Mouse (Mus musculus) left cerebral cortex, adult 6 months (tissue): ENCODE results near the gene Alg3. TPM values are rescaled to one million over a fixed set of nuclear protein-coding genes. Genes with fewer than 3 reads are reported as not detected.

Experiments used
- long read RNA-seq, 2 experiments: library from polyadenylated mRNA; unstranded; transcript quantifications; one replicate each; pipeline ENCODE4 v2.0.0; 2019 to 2020
- polyA plus RNA-seq: library from polyadenylated mRNA; unstranded; fragments of <200 nt; fragmentation: Nextera tagmentation; gene quantifications from 2 replicates; pipeline ENCODE4 v1.2.3, GENCODE M21; 2021

Gene Alg3
- polyA plus RNA-seq = 12.1 and 13.1 TPM in 2 replicates
- long read RNA-seq, experiment 1, transcript Alg3-201 (9 exons, 1,451 nt) = major isoform, 16 of 21 reads
- long read RNA-seq, experiment 1, partial matches to known transcripts = 3 of 21 reads
- long read RNA-seq, experiment 1, other reads (novel, unspliced or antisense) = 2 of 21 reads
- long read RNA-seq, experiment 2, partial matches to known transcripts = 5 of 7 reads
- long read RNA-seq, experiment 2, other reads (novel, unspliced or antisense) = 1 of 7 reads

DNA sequence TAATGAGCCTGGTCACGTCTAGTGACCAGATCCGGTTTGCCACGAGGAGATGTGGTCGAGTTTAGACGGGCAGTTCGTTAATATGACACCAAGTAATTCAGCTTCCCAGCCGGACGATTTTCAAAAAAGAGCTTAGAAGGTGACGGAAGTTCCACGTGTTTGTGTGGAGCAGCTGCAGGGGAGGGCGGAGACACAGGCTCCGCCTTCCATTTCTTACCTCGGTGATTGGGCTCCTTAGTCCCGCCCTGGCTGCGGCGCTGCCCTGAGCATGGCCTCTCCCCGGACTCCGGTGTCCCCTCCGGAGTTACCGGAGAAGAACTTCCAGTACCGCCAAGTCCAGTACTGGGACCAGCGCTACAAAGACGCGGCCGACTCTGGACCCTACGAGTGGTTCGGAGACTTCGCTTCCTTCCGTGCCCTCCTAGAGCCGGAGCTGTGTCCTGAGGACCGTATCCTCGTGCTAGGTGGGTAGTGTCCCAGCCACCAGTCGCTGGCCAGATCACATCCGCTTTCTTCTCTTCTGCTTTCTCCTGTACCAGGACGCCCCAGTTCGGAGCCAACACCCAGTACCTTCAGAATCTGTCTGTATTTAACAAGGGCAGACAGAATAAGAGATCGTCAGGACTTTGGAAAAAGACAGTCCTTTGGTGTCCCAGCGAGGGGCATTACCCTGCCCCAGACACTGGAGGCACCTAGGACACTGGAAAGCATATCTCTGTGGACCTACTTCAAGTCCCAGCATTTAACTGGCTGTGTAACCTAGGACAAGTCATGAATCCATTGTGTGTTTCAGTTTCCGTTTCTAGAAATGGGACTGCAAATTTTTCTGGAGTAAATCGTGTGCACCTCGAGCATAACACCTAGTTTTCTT, at the start of gene Alg3, which contains the start of the genes Eef1akmt4 and Gm49333:
Alg3 (minus strand) TSS at position 379 of the 871 bp plus-strand sequence.
Eef1akmt4 (plus strand) TSS at position 237 of the 871 bp plus-strand sequence.
Gm49333 (plus strand) TSS at position 254 of the 871 bp plus-strand sequence.

DNA sequence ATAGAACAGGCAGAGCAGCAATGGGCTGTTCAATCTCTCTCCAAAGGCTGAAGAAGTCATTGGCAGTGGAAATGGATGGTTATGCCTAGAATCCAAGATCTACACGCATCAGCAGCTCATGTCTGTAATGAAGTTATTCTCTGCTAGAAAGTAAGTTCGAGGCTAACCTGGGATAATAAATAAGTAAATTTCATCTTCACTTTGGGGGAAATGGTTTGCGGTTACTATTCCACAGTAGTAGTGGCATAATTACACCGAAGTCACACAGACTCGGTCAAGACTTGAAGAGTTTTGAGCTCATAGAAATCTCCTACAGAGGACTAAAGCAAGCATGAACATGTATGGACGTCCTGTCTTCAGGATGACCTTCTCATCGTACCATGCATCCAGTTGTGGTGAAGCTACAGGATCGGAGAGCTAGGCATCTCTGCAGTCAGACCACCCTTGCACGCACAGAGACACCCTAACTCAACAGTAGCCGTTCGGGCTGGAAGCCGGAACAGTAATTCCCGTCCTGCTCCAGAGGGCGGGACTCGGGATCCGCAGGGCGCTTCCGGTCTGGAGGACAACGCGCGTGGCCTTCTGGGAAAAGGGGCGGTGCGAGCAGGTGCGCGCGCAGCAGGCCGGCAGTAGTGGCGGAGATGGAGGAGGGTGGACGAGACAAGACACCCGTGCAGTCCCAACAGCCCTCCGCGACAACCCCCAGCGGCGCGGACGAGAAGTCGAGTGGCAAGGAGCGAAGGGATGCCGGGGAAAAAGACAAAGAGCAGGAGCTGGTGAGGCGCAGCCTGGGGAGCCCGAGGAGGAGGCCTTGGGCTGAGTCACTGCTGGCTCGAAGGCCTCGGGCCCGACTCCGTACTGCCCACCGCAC, 39.8 kb upstream of the Alg3 start, which contains the start of gene Psmd2:
Psmd2 (plus strand) TSS at position 577 of the 871 bp plus-strand sequence.

DNA sequence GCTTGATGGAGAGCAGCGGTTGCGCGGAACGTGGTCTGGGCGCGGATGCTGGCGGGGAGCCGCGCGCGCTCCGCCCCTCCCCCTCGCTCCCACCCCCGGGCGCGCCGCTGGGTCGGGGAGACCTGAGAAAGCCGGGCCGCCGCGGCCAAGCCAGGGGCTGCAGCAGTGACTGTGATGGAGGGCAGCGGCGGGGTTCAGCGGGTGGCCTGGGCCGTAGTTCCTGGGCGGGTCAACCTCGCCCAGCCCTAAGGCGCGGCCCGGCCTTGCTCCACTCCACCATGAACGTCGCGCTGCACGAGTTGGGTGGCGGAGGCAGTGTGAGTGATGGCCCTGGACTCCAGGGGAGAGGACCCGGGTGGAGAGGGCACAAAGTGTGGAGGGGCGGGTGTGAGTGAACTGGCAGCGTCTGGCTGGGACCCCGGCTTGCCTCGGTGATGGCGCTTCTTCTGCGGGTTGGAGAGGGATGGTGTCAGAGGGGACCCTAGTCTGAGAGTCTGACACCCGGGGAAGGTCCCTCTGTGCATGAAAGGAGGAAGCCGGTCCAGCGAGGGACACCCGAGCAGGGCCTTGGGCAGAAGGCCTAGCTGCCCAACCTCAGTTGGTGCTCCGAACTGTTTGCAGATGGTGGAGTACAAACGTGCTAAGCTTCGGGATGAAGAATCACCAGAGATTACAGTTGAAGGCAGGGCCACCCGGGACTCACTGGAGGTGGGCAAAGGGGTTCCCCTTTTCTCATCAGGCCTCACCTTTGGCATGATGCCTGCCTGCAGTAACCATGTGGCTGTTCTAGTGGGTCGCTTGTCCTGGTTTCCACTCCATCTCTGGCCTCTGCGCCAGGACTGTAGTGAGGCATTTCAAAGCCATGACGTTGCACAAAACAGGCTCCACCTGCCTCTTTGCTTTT, 18.4 kb upstream of the Alg3 start, which contains the start of gene Ece2:
Ece2 (plus strand) TSS at position 98 of the 904 bp plus-strand sequence.

DNA sequence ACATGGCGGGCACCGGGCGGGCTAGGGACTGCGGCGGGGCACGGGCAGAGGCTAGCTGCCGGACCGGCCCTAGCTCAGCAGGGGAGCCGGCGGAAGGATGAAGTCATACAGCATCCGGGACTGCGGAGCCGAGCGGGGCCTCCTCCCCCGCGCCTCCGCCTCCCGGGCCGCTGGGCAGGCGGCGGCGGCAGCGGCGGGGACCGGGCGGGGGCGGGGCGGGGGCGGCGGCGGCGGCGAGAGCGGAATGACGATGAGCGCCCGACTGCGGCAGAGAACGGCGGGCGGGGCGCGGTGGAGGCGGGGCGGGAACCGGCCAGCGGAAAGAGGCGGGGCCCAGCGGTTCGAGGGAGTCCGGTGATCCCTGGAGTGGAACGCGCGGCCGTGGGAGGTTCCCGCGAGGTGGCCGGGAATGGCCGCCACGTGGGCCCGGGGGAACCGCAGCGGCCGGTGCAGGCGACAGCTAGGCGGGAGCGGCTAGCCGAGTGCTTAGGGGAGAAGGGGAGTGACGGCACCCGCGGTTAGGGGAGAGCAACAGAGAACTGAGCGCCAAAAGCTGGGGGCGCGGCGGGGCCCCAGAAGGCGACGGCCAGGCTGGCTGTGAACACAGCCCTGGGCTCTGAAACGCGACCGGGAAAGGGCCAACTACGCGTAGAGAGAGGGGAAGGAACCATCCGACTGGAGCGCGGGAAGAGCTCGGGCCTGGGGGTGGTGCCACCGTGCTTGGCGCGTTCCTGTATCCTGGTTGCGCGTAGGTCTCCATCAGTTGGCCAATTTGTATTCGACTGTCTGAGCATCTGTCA, 9.9 kb upstream of the Alg3 start, which contains the start of gene Camk2n2:
Camk2n2 (minus strand) TSS at position 97 of the 800 bp plus-strand sequence.

DNA sequence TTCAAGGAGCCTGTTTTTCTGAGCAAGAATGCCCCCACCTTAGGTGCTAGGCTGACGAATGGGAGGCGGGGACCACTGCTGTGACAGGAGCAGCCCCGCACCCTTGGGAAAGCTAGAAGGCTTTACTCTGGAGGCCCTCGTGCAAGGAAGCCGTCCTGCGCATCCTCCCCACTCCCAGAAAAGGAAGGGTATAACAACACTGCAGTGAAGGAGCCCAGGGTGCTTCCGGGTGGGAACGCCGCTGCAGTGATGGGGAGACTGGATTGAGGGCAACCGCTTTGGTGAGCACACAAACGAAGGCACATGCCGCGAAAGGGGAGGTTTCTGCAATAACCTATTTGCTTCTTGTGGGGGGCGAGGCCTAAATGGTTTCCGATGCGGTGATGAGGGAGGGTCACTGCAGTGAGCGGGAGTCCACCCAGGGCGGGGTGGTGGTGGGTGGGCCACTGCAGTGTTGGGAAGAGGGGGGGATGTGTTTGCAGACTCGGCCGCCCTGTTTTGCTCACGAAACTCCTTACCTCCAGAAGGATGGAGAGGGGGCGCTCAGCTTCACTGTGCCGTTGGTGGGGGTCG, 22.1 kb downstream of the Alg3 start, which contains the start of gene Vwa5b2:
Vwa5b2 (plus strand) TSS at position 106 of the 573 bp plus-strand sequence.

Other genes with a start within 250 kb of the Alg3 start
- 52.2 and 83.4 TPM in 2 replicates for gene Abcc5, start 185.3 kb downstream of the Alg3 start, polyA plus RNA-seq
- gene Eif2b5, start 112.9 kb downstream of the Alg3 start, polyA plus RNA-seq = 26.1 and 45.1 TPM in 2 replicates
- gene Dvl3, start 94.8 kb downstream of the Alg3 start, polyA plus RNA-seq = 7.2 and 17.1 TPM in 2 replicates
- 915 and 1,083 TPM in 2 replicates for gene Ap2m1, start 76.3 kb downstream of the Alg3 start, polyA plus RNA-seq
- 39.2 and 58.3 TPM in 2 replicates for gene Abcf3, start 63.2 kb downstream of the Alg3 start, polyA plus RNA-seq
- gene Vwa5b2, start 22.3 kb downstream of the Alg3 start, polyA plus RNA-seq = 6.7 and 11.6 TPM in 2 replicates
- gene Eef1akmt4, start 142 bp downstream of the Alg3 start, polyA plus RNA-seq = 6.3 and 6.7 TPM in 2 replicates
- gene Gm49333, start 125 bp downstream of the Alg3 start, polyA plus RNA-seq = not detected in 2 replicates
- 22.0 and 23.7 TPM in 2 replicates for gene Camk2n2, start 9.6 kb upstream of the Alg3 start, polyA plus RNA-seq
- gene Ece2, start 18.1 kb upstream of the Alg3 start, polyA plus RNA-seq = 6.3 and 7.7 TPM in 2 replicates
- 129 and 158 TPM in 2 replicates for gene Psmd2, start 39.9 kb upstream of the Alg3 start, polyA plus RNA-seq
- 17.6 and 30.0 TPM in 2 replicates for gene Eif4g1, start 56.6 kb upstream of the Alg3 start, polyA plus RNA-seq
- 165 and 297 TPM in 2 replicates for gene Fam131a, start 81.5 kb upstream of the Alg3 start, polyA plus RNA-seq
- 70.1 and 79.0 TPM in 2 replicates for gene Polr2h, start 105.9 kb upstream of the Alg3 start, polyA plus RNA-seq
- 8.0 and 16.2 TPM in 2 replicates for gene Clcn2, start 106.0 kb upstream of the Alg3 start, polyA plus RNA-seq
- 7.1 and 7.2 TPM in 2 replicates for gene Chrd, start 121.4 kb upstream of the Alg3 start, polyA plus RNA-seq
- 0.54 and 0.59 TPM in 2 replicates for gene Thpo, start 122.8 kb upstream of the Alg3 start, polyA plus RNA-seq